ENCODE assay signal across 24 mouse cellular contexts in genomic region chr19:34731356-34731755, GRCm38 (mm10). TPM values are rescaled to one million over a fixed set of nuclear protein-coding genes. Genes with fewer than 3 reads are reported as not detected.
A peak's percentile ranks its signal among the peaks of the same experiment; 100 is the strongest.
DNase-seq lines count a peak whose midpoint lies in the region; ATAC-seq and TF ChIP-seq lines count a peak whose summit lies in the region.
"Had no signal": no experiment of that assay in that cellular context is flagged by ENCODE, and none has a peak within 500 bp of the region (broad histone marks: within the 10 kb centered on the region; RNA-seq: fewer than 3 reads in every experiment).

No protein-coding gene starts in this region.

- intact Hi-C loops in heart, adult 2 months (cut with DNase I), result no loop called here
- intact Hi-C loops in left cerebral cortex, postnatal 36 days (cut with DNase I), result no loop called here

- H3K9ac ChIP-seq in embryonic facial prominence, embryonic 14.5 days (ENCODE audit: low read depth, low read length), result no peak overlapping the region
- no peak overlapping the region for H3K9ac ChIP-seq in heart, adult 2 months (ENCODE audit: low read depth, low read length)
- H3K9ac ChIP-seq: heart, embryonic 15.5 days; hindbrain, embryonic 14.5 days; intestine, embryonic 15.5 days had no signal

- no peak overlapping the region for H3K4me2 ChIP-seq in embryonic facial prominence, embryonic 14.5 days (ENCODE audit: low read depth, low read length)
- H3K4me2 ChIP-seq: heart, embryonic 11.5 days; heart, embryonic 15.5 days; hindbrain, embryonic 14.5 days; intestine, embryonic 15.5 days had no signal

- DNase-seq in embryonic facial prominence, embryonic 14.5 days (ENCODE audit: low spot score), result peak; percentile 22
- DNase-seq in embryonic facial prominence, embryonic 10.5 days (ENCODE audit: low spot score), result no peak
- DNase-seq in heart, adult 11 months, result peak; percentile 95
- DNase-seq in heart, adult 2 months, result no peak
- no peak for DNase-seq in left cerebral cortex, postnatal 36 days (ENCODE audit: low spot score in 2 of 2)
- no peak for DNase-seq in frontal cortex, postnatal 36 days (ENCODE audit: low spot score in 2 of 2)
- DNase-seq: adrenal gland, adult 2 months; adrenal gland, postnatal 25 days; cerebellum, adult 18-20 months; cerebellum, adult 9-11 months; cerebellum, postnatal 36 days; heart, postnatal 14 days; kidney, adult 2 months had no signal

- no peak for TF ChIP-seq CTCF in heart, adult 2 months (IDR thresholded peaks at IDR 0.05)
- no peak for TF ChIP-seq CTCF in embryonic fibroblast, embryonic 13.5 days (IDR thresholded peaks at IDR 0.05; ENCODE audit: borderline replicate concordance, insufficient read depth, low read length)

- no peak for TF ChIP-seq EP300 in heart, adult 2 months (IDR thresholded peaks at IDR 0.05; ENCODE audit: insufficient read depth, low read depth, low read length)

- no peak overlapping the region for H3K4me3 ChIP-seq in embryonic facial prominence, embryonic 14.5 days (ENCODE audit: low read depth, low read length)
- H3K4me3 ChIP-seq in embryonic facial prominence, embryonic 10.5 days, result no peak overlapping the region
- H3K4me3 ChIP-seq in heart, adult 2 months, result no peak overlapping the region
- no peak overlapping the region for H3K4me3 ChIP-seq in embryonic fibroblast, embryonic 13.5 days (ENCODE audit: insufficient read depth, low read length)
- H3K4me3 ChIP-seq: forebrain, embryonic 10.5 days; heart, embryonic 15.5 days; hindbrain, embryonic 10.5 days; intestine, embryonic 15.5 days had no signal

- no peak for ATAC-seq in embryonic facial prominence, embryonic 14.5 days (ENCODE audit: low read depth)
- ATAC-seq: activated CD4-positive, CD25-positive, alpha-beta regulatory T cell, adult 4 months; forebrain, embryonic 14.5 days; intestine, embryonic 15.5 days; Patski had no signal

- no peaks in the 10 kb centered on the region for H3K36me3 ChIP-seq in embryonic facial prominence, embryonic 14.5 days (ENCODE audit: control insufficient read depth, insufficient read depth, low read length)
- no peaks in the 10 kb centered on the region for H3K36me3 ChIP-seq in embryonic facial prominence, embryonic 10.5 days (replicated peaks)
- H3K36me3 ChIP-seq in heart, adult 2 months (ENCODE audit: control insufficient read depth, insufficient read depth, low read length), result no peaks in the 10 kb centered on the region
- H3K36me3 ChIP-seq: forebrain, embryonic 10.5 days; heart, embryonic 15.5 days; hindbrain, embryonic 10.5 days; intestine, embryonic 15.5 days had no signal

- H3K4me1 ChIP-seq in embryonic facial prominence, embryonic 14.5 days (ENCODE audit: control insufficient read depth, insufficient read depth, low read length), result 0 out of 2 replicates have a peak, but pooled peaks cover 3% of the 10 kb centered on the region
- no peaks in the 10 kb centered on the region for H3K4me1 ChIP-seq in embryonic facial prominence, embryonic 10.5 days
- peaks cover under 1% of the 10 kb centered on the region; the same call in 1 of the 2 replicates for H3K4me1 ChIP-seq in heart, adult 2 months (ENCODE audit: control insufficient read depth, insufficient read depth, low read length)
- H3K4me1 ChIP-seq in embryonic fibroblast, embryonic 13.5 days (ENCODE audit: control insufficient read depth, insufficient read depth, low read length), result no peaks in the 10 kb centered on the region
- H3K4me1 ChIP-seq: forebrain, embryonic 10.5 days; hindbrain, embryonic 10.5 days; intestine, embryonic 15.5 days had no signal

- no peaks in the 10 kb centered on the region for H3K79me2 ChIP-seq in heart, adult 2 months (replicated peaks; ENCODE audit: control insufficient read depth, insufficient read depth, low read length)

- no peak overlapping the region for H3K27ac ChIP-seq in embryonic facial prominence, embryonic 14.5 days (replicated peaks; ENCODE audit: low read depth, low read length)
- H3K27ac ChIP-seq in embryonic facial prominence, embryonic 10.5 days (replicated peaks), result no peak overlapping the region
- no peak overlapping the region for H3K27ac ChIP-seq in heart, adult 2 months
- H3K27ac ChIP-seq in embryonic fibroblast, embryonic 13.5 days (ENCODE audit: insufficient read depth, low read length), result peak overlapping the region; percentile 87
- H3K27ac ChIP-seq: forebrain, embryonic 10.5 days; heart, embryonic 15.5 days; hindbrain, embryonic 10.5 days; hindbrain, embryonic 14.5 days; intestine, embryonic 15.5 days had no signal

- 35% methylated on average over 5 of the region's 5 CpGs for WGBS in embryonic facial prominence, embryonic 14.5 days
- WGBS in embryonic facial prominence, embryonic 10.5 days, result 65% methylated on average over 5 of the region's 5 CpGs
- 79% methylated on average over 5 of the region's 5 CpGs for WGBS in heart, adult 2 months

- TF ChIP-seq POLR2A in heart, adult 2 months (IDR thresholded peaks at IDR 0.05; ENCODE audit: insufficient read depth, low read depth, low read length), result no peak
- TF ChIP-seq POLR2A in embryonic fibroblast, embryonic 13.5 days (IDR thresholded peaks at IDR 0.05; ENCODE audit: low read depth, low read length), result no peak

- H3K27me3 ChIP-seq in embryonic facial prominence, embryonic 14.5 days (replicated peaks; ENCODE audit: control insufficient read depth, insufficient read depth, low read length), result no peaks in the 10 kb centered on the region
- H3K27me3 ChIP-seq in embryonic facial prominence, embryonic 10.5 days (replicated peaks; ENCODE audit: low read depth, poor library complexity, severe bottlenecking), result no peaks in the 10 kb centered on the region
- no peaks in the 10 kb centered on the region for H3K27me3 ChIP-seq in heart, adult 2 months (ENCODE audit: control insufficient read depth, insufficient read depth, low read length)
- H3K27me3 ChIP-seq: heart, embryonic 15.5 days; intestine, embryonic 15.5 days; Patski had no signal

- no peaks in the 10 kb centered on the region for H3K9me3 ChIP-seq in embryonic facial prominence, embryonic 14.5 days (ENCODE audit: control insufficient read depth, low read length)
- H3K9me3 ChIP-seq in embryonic facial prominence, embryonic 10.5 days, result no peaks in the 10 kb centered on the region
- H3K9me3 ChIP-seq: forebrain, embryonic 10.5 days; heart, embryonic 15.5 days; hindbrain, embryonic 10.5 days; intestine, embryonic 15.5 days had no signal

RNA-seq across cellular contexts. Expression of gene Slc16a12, which starts 15.7 kb away (rescaled TPM):
- polyA plus RNA-seq in embryonic facial prominence, embryonic 14.5 days (2014; fragmentation: Nextera tagmentation; extraction: Ambion mirVana), result 2.3 and 2.4 TPM in 2 replicates
- 0.49 and 0.75 TPM in 2 replicates for polyA plus RNA-seq in embryonic facial prominence, embryonic 10.5 days (2016; fragmentation: Nextera tagmentation; extraction: Ambion mirVana)
- total RNA-seq in heart, adult 2 months (2021), result 1 to 10 TPM; 2.0 to 2.7 TPM
- 1.7 and 3.3 TPM in 2 replicates for polyA plus RNA-seq in heart, adult 2 months (2012; rRNA removed)
- 3.8 and 3.9 TPM in 2 replicates for polyA plus RNA-seq in embryonic fibroblast, embryonic 13.5 days (2011; ENCODE audit: insufficient read length, low read depth, missing spikeins)
- 1 to 10 TPM; 1.8 to 2.7 TPM for total RNA-seq in left cerebral cortex, postnatal 36 days (2021)
- total RNA-seq: MEL had no signal
- polyA plus RNA-seq: activated CD4-positive, CD25-positive, alpha-beta regulatory T cell, adult 4 months had no signal

Comparison
In these comparisons a context has a peak if more than half of its experiments do, and no peak if none do; other contexts are left out.
1. DNase-seq: peak in embryonic facial prominence, embryonic 14.5 days (single experiment) and heart, adult 11 months (single experiment); none in embryonic facial prominence, embryonic 10.5 days (single experiment), heart, adult 2 months (0 of 2), left cerebral cortex, postnatal 36 days (0 of 2) and frontal cortex, postnatal 36 days (0 of 2).